Mouse (Mus musculus): ENCODE measurements around the gene Pcgf6. TPM values are rescaled to one million over a fixed set of nuclear protein-coding genes. Genes with fewer than 3 reads are reported as not detected.

Gene Pcgf6
- total and polyA plus RNA-seq, 2 experiments from 2014 or later: 17.9 to 20.0 TPM

DNA sequence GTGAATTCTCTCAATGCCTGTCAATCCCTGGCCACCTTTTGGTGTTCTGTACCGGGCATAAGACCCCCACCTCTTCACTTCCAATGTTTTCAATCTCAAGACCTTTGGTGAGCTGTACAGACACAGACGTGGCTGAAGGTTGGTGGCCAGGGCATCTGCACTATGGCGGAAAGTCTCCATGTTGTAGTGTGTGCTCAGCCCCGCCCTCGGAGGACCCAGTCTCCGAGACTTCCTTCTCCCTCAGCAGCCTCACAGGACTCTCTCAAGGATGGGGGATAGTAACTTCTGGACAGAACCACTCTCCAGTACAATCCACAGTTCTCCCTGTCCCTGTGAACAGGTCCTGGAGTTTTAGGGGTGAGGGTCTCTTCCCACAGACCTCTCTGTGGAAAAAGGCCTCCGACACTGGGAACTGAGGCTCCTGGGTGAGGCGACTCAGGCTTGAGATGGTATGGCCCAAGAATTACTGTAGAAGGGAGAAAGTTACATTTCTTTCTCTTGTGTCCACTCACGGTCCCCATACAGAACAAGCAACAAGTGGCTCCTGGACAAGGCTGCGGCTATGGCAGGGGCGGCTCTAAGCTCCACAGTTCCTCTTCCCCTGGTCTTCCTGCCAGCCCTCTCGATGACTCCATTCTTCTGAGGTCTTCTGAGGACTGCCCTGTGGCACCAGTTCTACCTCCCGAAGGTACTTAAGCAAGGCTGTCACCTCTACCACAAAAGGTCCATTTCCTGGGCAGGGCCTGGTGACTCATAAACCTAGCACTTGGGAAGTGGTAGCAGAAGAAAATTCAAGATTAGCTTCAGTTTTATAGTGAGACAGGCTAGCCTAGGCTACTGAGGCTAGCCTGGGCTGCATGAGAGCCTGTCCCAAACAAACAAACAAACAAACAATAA, 65.7 kb downstream of the Pcgf6 start:
- DNase-seq (ENCODE audit: low spot score) (no peak), ATAC-seq (no peak)
- no peak overlapping the region for H3K27ac ChIP-seq
- TF ChIP-seq CTCF (IDR thresholded peaks at IDR 0.05; ENCODE audit: low read depth): no peak
- peaks cover 4% of the 10 kb centered on the region; the same call in 1 of the 2 replicates for H3K4me1 ChIP-seq (ENCODE audit: insufficient read depth, low read length)
- no peak overlapping the region for H3K4me3 ChIP-seq (ENCODE audit: low read length)
- no peaks in the 10 kb centered on the region for H3K27me3 ChIP-seq (ENCODE audit: insufficient read depth, low read length)
- H3K9ac ChIP-seq (replicated peaks; ENCODE audit: low read length): no peak overlapping the region
- H3K36me3 ChIP-seq (ENCODE audit: insufficient read depth, low read length): no peaks in the 10 kb centered on the region
- 84% methylated on average over 13 of the region's 13 CpGs for WGBS
- H3K4me2 ChIP-seq (ENCODE audit: low read depth, low read length): no peak overlapping the region
- H3K9me3 ChIP-seq (ENCODE audit: low read length): no peaks in the 10 kb centered on the region

DNA sequence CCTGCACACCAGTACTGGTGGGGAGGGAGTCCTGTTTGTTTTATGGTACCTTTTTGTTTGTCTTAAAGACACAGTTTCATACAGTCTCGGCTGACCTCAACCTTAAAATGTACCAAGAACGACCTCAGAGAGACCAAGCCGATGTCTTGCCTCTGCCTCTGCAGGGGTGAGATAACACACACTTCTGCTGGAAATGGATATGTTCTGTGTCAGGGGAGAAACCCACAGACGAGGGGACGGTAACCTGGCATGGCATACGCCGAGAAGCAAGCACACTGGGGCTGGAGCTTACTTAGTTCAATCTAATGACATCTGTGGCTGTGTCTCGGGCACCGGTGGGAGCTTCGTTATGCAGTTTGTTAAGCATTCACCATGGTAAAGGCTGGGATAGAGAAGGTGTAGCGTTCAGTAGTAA, 66.7 kb downstream of the Pcgf6 start:
- Histone ChIP-seq H3K9me3 (ENCODE audit: low read length) (no peaks in the 10 kb centered on the region), H3K27me3 (ENCODE audit: insufficient read depth, low read length) (no peaks in the 10 kb centered on the region)
- 54% methylated on average over 11 of the region's 11 CpGs for WGBS

More for the DNA sequence above, 66.7 kb downstream of the Pcgf6 start:
- ATAC-seq (no peak), DNase-seq (ENCODE audit: low spot score) (no peak)
- Histone ChIP-seq H3K4me3 (ENCODE audit: low read length) (no peak overlapping the region), H3K36me3 (ENCODE audit: insufficient read depth, low read length) (no peaks in the 10 kb centered on the region), H3K27ac (no peak overlapping the region), H3K4me1 (ENCODE audit: insufficient read depth, low read length) (peaks cover 4% of the 10 kb centered on the region; the same call in 1 of the 2 replicates), H3K4me2 (ENCODE audit: low read depth, low read length) (no peak overlapping the region), H3K9ac (replicated peaks; ENCODE audit: low read length) (no peak overlapping the region)
- TF ChIP-seq CTCF (IDR thresholded peaks at IDR 0.05; ENCODE audit: low read depth): no peak

Other genes with a start within 250 kb of the Pcgf6 start
- gene Ina, start 36.2 kb downstream of the Pcgf6 start, total RNA-seq (2014; rRNA removed): 217 and 280 TPM in 2 replicates
- gene Ina, start 36.2 kb downstream of the Pcgf6 start, polyA plus RNA-seq (2015; fragmentation: Nextera tagmentation; extraction: Ambion mirVana): 294 and 315 TPM in 2 replicates
- 43.4 and 44.2 TPM in 2 replicates for gene Nt5c2, start 35.8 kb downstream of the Pcgf6 start, total RNA-seq (2014; rRNA removed)
- 79.8 and 80.7 TPM in 2 replicates for gene Nt5c2, start 35.8 kb downstream of the Pcgf6 start, polyA plus RNA-seq (2015; fragmentation: Nextera tagmentation; extraction: Ambion mirVana)
- 7.2 and 11.3 TPM in 2 replicates for gene Taf5, start 16.8 kb upstream of the Pcgf6 start, total RNA-seq (2014; rRNA removed)
- 2.9 and 3.3 TPM in 2 replicates for gene Taf5, start 16.8 kb upstream of the Pcgf6 start, polyA plus RNA-seq (2015; fragmentation: Nextera tagmentation; extraction: Ambion mirVana)
- 639 and 658 TPM in 2 replicates for gene Usmg5, start 39.7 kb upstream of the Pcgf6 start, total RNA-seq (2014; rRNA removed)
- gene Usmg5, start 39.7 kb upstream of the Pcgf6 start, polyA plus RNA-seq (2015; fragmentation: Nextera tagmentation; extraction: Ambion mirVana): 2,274 and 2,322 TPM in 2 replicates
- gene Pdcd11, start 39.9 kb upstream of the Pcgf6 start, total RNA-seq (2014; rRNA removed): 8.0 and 10.4 TPM in 2 replicates
- 4.3 and 4.4 TPM in 2 replicates for gene Pdcd11, start 39.9 kb upstream of the Pcgf6 start, polyA plus RNA-seq (2015; fragmentation: Nextera tagmentation; extraction: Ambion mirVana)
- gene Calhm2, start 87.4 kb upstream of the Pcgf6 start, total RNA-seq (2014; rRNA removed): 0.86 and 3.1 TPM in 2 replicates
- 0.85 and 1.0 TPM in 2 replicates for gene Calhm2, start 87.4 kb upstream of the Pcgf6 start, polyA plus RNA-seq (2015; fragmentation: Nextera tagmentation; extraction: Ambion mirVana)
- gene Calhm1, start 93.3 kb upstream of the Pcgf6 start, total RNA-seq (2014; rRNA removed): not detected in 2 replicates
- gene Calhm1, start 93.3 kb upstream of the Pcgf6 start, polyA plus RNA-seq (2015; fragmentation: Nextera tagmentation; extraction: Ambion mirVana): not detected in 2 replicates
- gene Calhm3, start 106.9 kb upstream of the Pcgf6 start, total RNA-seq (2014; rRNA removed): not detected in 2 replicates
- gene Calhm3, start 106.9 kb upstream of the Pcgf6 start, polyA plus RNA-seq (2015; fragmentation: Nextera tagmentation; extraction: Ambion mirVana): not detected in 2 replicates
- gene Neurl1a, start 127.9 kb upstream of the Pcgf6 start, total RNA-seq (2014; rRNA removed): 95.4 and 114 TPM in 2 replicates
- 16.2 and 16.9 TPM in 2 replicates for gene Neurl1a, start 127.9 kb upstream of the Pcgf6 start, polyA plus RNA-seq (2015; fragmentation: Nextera tagmentation; extraction: Ambion mirVana)

Measured in hindbrain, postnatal 0 days (tissue).